Mouse (Mus musculus): Measurements from ENCODE around the gene Nfia. TPM values are rescaled to one million over a fixed set of nuclear protein-coding genes. Genes with fewer than 3 reads are reported as not detected.

Gene Nfia
- polyA plus RNA-seq, 1 experiment from 2014 or later: 52.9 TPM

- no peak for ATAC-seq (ENCODE audit: low read depth)
Observed at GRCm38 (mm10) chr4:97831611-97832278, 59.2 kb downstream of the Nfia start.

DNA sequence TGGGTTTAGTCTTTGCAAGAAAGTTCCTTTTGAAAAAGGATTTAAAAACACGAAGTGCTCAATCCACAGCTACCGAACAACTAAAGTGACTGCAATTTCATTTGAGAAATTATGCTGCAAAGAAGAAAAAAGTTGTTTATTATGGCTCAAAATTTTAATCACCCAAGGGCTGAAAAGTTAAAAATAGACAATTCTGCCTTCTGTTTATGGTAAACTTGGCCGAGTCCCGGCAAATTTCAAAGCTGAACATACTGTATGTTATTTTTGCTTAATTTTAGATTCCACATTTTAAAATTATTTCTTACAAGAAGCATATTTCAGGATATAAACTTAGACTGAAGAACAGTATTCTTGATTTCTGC lies 59.7 kb downstream of the Nfia start:
- no peak for ATAC-seq (ENCODE audit: low read depth)
- no peak overlapping the region for H3K9ac ChIP-seq (ENCODE audit: low read length)
- H3K4me1 ChIP-seq (replicated peaks; ENCODE audit: control insufficient read depth, insufficient read depth, low read length): 0 out of 2 replicates have a peak, but pooled peaks cover 5% of the 10 kb centered on the region
- no peaks in the 10 kb centered on the region for H3K27me3 ChIP-seq (ENCODE audit: control insufficient read depth, insufficient read depth, low read depth, low read length)
- H3K9me3 ChIP-seq (ENCODE audit: control insufficient read depth, low read length): peaks cover 3% of the 10 kb centered on the region; the same call in 1 of the 2 replicates
- no peak overlapping the region for H3K4me3 ChIP-seq (ENCODE audit: low read length)
- no peak overlapping the region for H3K4me2 ChIP-seq (ENCODE audit: low read depth, low read length)
- 76% methylated on average over 4 of the region's 4 CpGs for WGBS
- H3K27ac ChIP-seq (ENCODE audit: low read length): no peak overlapping the region
- no peaks in the 10 kb centered on the region for H3K36me3 ChIP-seq (ENCODE audit: control insufficient read depth, insufficient read depth, low read length)

More at GRCm38 (mm10) chr4:97831611-97832278, 59.2 kb downstream of the Nfia start:
- H3K36me3 ChIP-seq (ENCODE audit: control insufficient read depth, insufficient read depth, low read length): no peaks in the 10 kb centered on the region
- no peaks in the 10 kb centered on the region for H3K27me3 ChIP-seq (ENCODE audit: control insufficient read depth, insufficient read depth, low read depth, low read length)
- no peak overlapping the region for H3K4me2 ChIP-seq (ENCODE audit: low read depth, low read length)
- H3K9ac ChIP-seq (ENCODE audit: low read length): no peak overlapping the region
- WGBS: 85% methylated on average over 7 of the region's 7 CpGs
- H3K9me3 ChIP-seq (ENCODE audit: control insufficient read depth, low read length): peaks cover 3% of the 10 kb centered on the region; the same call in 1 of the 2 replicates
- H3K27ac ChIP-seq (ENCODE audit: low read length): no peak overlapping the region
- H3K4me3 ChIP-seq (ENCODE audit: low read length): no peak overlapping the region
- H3K4me1 ChIP-seq (replicated peaks; ENCODE audit: control insufficient read depth, insufficient read depth, low read length): 0 out of 2 replicates have a peak, but pooled peaks cover 5% of the 10 kb centered on the region

- ATAC-seq (ENCODE audit: low read depth): no peak
- 63% methylated on average over 13 of the region's 13 CpGs for WGBS
- peaks cover 33% of the 10 kb centered on the region for H3K4me1 ChIP-seq (replicated peaks; ENCODE audit: control insufficient read depth, insufficient read depth, low read length)
- H3K4me2 ChIP-seq (ENCODE audit: low read depth, low read length): no peak overlapping the region
- H3K27me3 ChIP-seq (ENCODE audit: control insufficient read depth, insufficient read depth, low read depth, low read length): no peaks in the 10 kb centered on the region
- H3K9me3 ChIP-seq (ENCODE audit: control insufficient read depth, low read length): peaks cover 2% of the 10 kb centered on the region; the same call in 1 of the 2 replicates
- H3K27ac ChIP-seq (ENCODE audit: low read length): no peak overlapping the region
- no peaks in the 10 kb centered on the region for H3K36me3 ChIP-seq (ENCODE audit: control insufficient read depth, insufficient read depth, low read length)
- H3K9ac ChIP-seq (ENCODE audit: low read length): no peak overlapping the region
- no peak overlapping the region for H3K4me3 ChIP-seq (ENCODE audit: low read length)
Observed at GRCm38 (mm10) chr4:97836812-97837211, 64.3 kb downstream of the Nfia start.

GRCm38 (mm10) chr4:97837724-97838123 lies 65.2 kb downstream of the Nfia start:
- Histone ChIP-seq H3K27me3 (ENCODE audit: control insufficient read depth, insufficient read depth, low read depth, low read length) (no peaks in the 10 kb centered on the region), H3K36me3 (ENCODE audit: control insufficient read depth, insufficient read depth, low read length) (no peaks in the 10 kb centered on the region), H3K9me3 (ENCODE audit: control insufficient read depth, low read length) (no peaks in the 10 kb centered on the region), H3K4me3 (ENCODE audit: low read length) (no peak overlapping the region), H3K9ac (ENCODE audit: low read length) (no peak overlapping the region), H3K4me2 (ENCODE audit: low read depth, low read length) (no peak overlapping the region), H3K27ac (ENCODE audit: low read length) (no peak overlapping the region), H3K4me1 (replicated peaks; ENCODE audit: control insufficient read depth, insufficient read depth, low read length) (peaks cover 35% of the 10 kb centered on the region)
- WGBS: 70% methylated on average over 3 of the region's 3 CpGs
- ATAC-seq (ENCODE audit: low read depth): no peak

- 35% methylated on average over 3 of the region's 3 CpGs for WGBS
- H3K27me3 ChIP-seq (ENCODE audit: control insufficient read depth, insufficient read depth, low read depth, low read length): no peaks in the 10 kb centered on the region
- no peak for ATAC-seq (ENCODE audit: low read depth)
- no peaks in the 10 kb centered on the region for H3K36me3 ChIP-seq (ENCODE audit: control insufficient read depth, insufficient read depth, low read length)
- H3K4me2 ChIP-seq (ENCODE audit: low read depth, low read length): no peak overlapping the region
- 0 out of 2 replicates have a peak overlapping the region, but pooled peaks have one; percentile 27 for H3K27ac ChIP-seq (ENCODE audit: low read length)
- no peak overlapping the region for H3K9ac ChIP-seq (ENCODE audit: low read length)
- H3K4me1 ChIP-seq (replicated peaks; ENCODE audit: control insufficient read depth, insufficient read depth, low read length): peaks cover 35% of the 10 kb centered on the region
- no peaks in the 10 kb centered on the region for H3K9me3 ChIP-seq (ENCODE audit: control insufficient read depth, low read length)
- H3K4me3 ChIP-seq (ENCODE audit: low read length): no peak overlapping the region
Observed at GRCm38 (mm10) chr4:97838651-97839050, 66.1 kb downstream of the Nfia start.

DNA sequence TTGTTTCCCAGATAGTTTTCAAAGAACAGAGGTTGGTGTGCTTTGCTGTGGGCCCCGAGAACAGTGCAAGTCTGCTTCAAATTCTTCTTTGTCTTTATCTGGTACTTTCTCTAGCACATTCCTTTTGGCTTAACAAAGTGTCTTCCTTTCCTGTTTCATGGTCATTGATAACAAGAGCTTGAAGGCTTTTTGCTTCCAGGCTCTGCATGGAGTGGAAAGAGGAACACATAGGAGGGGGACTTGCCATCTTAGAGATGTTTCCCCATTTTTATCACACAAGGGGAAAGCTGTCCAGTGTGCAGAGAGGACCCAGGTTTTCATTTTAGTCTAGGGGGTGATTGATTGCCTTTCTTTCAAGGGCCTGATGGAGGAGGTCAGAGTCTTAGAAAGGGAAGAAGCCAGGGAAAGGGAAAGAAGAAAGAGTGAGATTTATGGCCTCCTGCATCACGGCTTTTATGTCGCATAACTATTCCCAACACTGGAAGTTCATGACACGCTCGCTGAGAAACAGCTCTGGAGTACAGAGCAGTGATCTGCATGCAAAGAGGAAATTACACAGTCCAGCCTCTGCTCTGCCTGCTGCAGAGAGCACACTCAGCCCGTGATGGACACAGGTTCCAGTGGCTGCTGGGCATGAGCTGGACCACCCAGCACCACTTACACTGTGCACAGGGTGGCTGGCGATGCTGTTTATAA lies 67.0 kb downstream of the Nfia start:
- peak; percentile 31; the same call in 1 of the 2 replicates for ATAC-seq (ENCODE audit: low read depth)
- H3K4me2 ChIP-seq (ENCODE audit: low read depth, low read length): no peak overlapping the region
- H3K27ac ChIP-seq (ENCODE audit: low read length): peak overlapping the region; percentile 17; the same call in 1 of the 2 replicates
- no peaks in the 10 kb centered on the region for H3K27me3 ChIP-seq (ENCODE audit: control insufficient read depth, insufficient read depth, low read depth, low read length)
- H3K9me3 ChIP-seq (ENCODE audit: control insufficient read depth, low read length): no peaks in the 10 kb centered on the region
- no peaks in the 10 kb centered on the region for H3K36me3 ChIP-seq (ENCODE audit: control insufficient read depth, insufficient read depth, low read length)
- WGBS: 28% methylated on average over 7 of the region's 7 CpGs
- peaks cover 43% of the 10 kb centered on the region for H3K4me1 ChIP-seq (replicated peaks; ENCODE audit: control insufficient read depth, insufficient read depth, low read length)
- no peak overlapping the region for H3K4me3 ChIP-seq (ENCODE audit: low read length)
- no peak overlapping the region for H3K9ac ChIP-seq (ENCODE audit: low read length)

- H3K27ac ChIP-seq (ENCODE audit: low read length): no peak overlapping the region; the same call in 1 of the 2 replicates
- ATAC-seq (ENCODE audit: low read depth): no peak
Observed at GRCm38 (mm10) chr4:97840227-97841062, 67.9 kb downstream of the Nfia start.

DNA sequence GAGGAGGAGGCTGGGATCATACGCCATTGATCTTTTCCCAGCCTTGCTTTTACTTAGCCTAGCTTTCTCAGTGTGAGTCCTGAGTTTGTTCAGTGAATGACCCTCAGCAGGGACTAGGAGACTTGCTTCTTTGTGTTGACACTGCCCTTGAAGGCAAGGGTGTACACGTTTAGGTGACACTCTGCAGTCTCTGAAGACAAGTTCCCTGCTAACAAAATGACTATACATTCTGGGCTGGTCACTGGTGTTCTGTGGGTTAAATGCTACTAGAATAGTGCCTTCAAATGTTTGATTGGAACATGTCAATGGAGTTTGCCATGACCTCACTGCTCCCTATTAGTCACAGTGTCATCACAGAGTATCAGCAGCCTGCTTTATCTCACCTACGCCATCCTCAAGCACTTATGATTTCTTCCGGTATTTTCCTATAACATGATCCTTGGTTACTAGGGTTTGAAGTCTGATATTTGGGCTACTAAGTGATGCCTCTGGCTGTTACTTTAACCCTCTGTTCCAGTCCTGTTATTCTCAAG lies 68.6 kb downstream of the Nfia start:
- Histone ChIP-seq H3K4me2 (ENCODE audit: low read depth, low read length) (no peak overlapping the region), H3K27me3 (ENCODE audit: control insufficient read depth, insufficient read depth, low read depth, low read length) (no peaks in the 10 kb centered on the region), H3K4me1 (replicated peaks; ENCODE audit: control insufficient read depth, insufficient read depth, low read length) (peaks cover 50% of the 10 kb centered on the region), H3K9me3 (ENCODE audit: control insufficient read depth, low read length) (no peaks in the 10 kb centered on the region), H3K27ac (ENCODE audit: low read length) (no peak overlapping the region), H3K9ac (ENCODE audit: low read length) (no peak overlapping the region), H3K4me3 (ENCODE audit: low read length) (no peak overlapping the region), H3K36me3 (ENCODE audit: control insufficient read depth, insufficient read depth, low read length) (no peaks in the 10 kb centered on the region)
- 43% methylated on average over 4 of the region's 4 CpGs for WGBS
- no peak for ATAC-seq (ENCODE audit: low read depth)

More at GRCm38 (mm10) chr4:97840227-97841062, 67.9 kb downstream of the Nfia start:
- no peaks in the 10 kb centered on the region for H3K27me3 ChIP-seq (ENCODE audit: control insufficient read depth, insufficient read depth, low read depth, low read length)
- H3K4me1 ChIP-seq (replicated peaks; ENCODE audit: control insufficient read depth, insufficient read depth, low read length): peaks cover 50% of the 10 kb centered on the region
- WGBS: 51% methylated on average over 8 of the region's 8 CpGs
- H3K4me2 ChIP-seq (ENCODE audit: low read depth, low read length): no peak overlapping the region
- no peaks in the 10 kb centered on the region for H3K9me3 ChIP-seq (ENCODE audit: control insufficient read depth, low read length)
- no peak overlapping the region for H3K9ac ChIP-seq (ENCODE audit: low read length)
- no peaks in the 10 kb centered on the region for H3K36me3 ChIP-seq (ENCODE audit: control insufficient read depth, insufficient read depth, low read length)
- H3K4me3 ChIP-seq (ENCODE audit: low read length): no peak overlapping the region
